Mouse (Mus musculus) embryonic facial prominence, embryonic 12.5 days (tissue): Measurements from ENCODE around the gene Robo1. TPM values are rescaled to one million over a fixed set of nuclear protein-coding genes. Genes with fewer than 3 reads are reported as not detected.

Source experiments
- ATAC-seq: fragments of 200-750 bp; cut with Nextera tagmentation; 2 replicates; pipeline ENCODE4 v1.8.0; 2017; ENCODE audit not compliant: insufficient number of reproducible peaks, insufficient read depth, low FRiP score, low TSS enrichment
- H3K27ac ChIP-seq: fragments of 300-500 bp; sonication (generic); 2 replicates; pipeline ENCODE4 v1.5.1; 2016; ENCODE audit warnings: mild to moderate bottlenecking
- H3K27me3 ChIP-seq: fragments of 300-500 bp; sonication (generic); 2 replicates; pipeline ENCODE4 v1.6.1; 2016; ENCODE audit warnings: mild to moderate bottlenecking, moderate library complexity
- H3K36me3 ChIP-seq: fragments of 300-500 bp; sonication (generic); 2 replicates; pipeline ENCODE4 v1.6.1; 2016; ENCODE audit warnings: mild to moderate bottlenecking
- H3K4me1 ChIP-seq: fragments of 300-500 bp; sonication (generic); 2 replicates; pipeline ENCODE4 v1.6.1; 2016
- H3K4me2 ChIP-seq: fragments of 300-500 bp; sonication (generic); replicated peaks from 2 replicates; pipeline ENCODE4 v1.6.1; 2016; ENCODE audit warnings: mild to moderate bottlenecking, moderate library complexity
- H3K4me3 ChIP-seq: fragments of 300-500 bp; sonication (generic); 2 replicates; pipeline ENCODE4 v1.5.1; 2016; ENCODE audit warnings: mild to moderate bottlenecking
- H3K9ac ChIP-seq: fragments of 300-500 bp; sonication (generic); 2 replicates; pipeline ENCODE4 v1.6.1; 2016; ENCODE audit warnings: mild to moderate bottlenecking, moderate library complexity
- H3K9me3 ChIP-seq: fragments of 300-500 bp; sonication (generic); 2 replicates; pipeline ENCODE4 v1.6.1; 2016; ENCODE audit warnings: mild to moderate bottlenecking, moderate library complexity
- WGBS: fragments of 180-500 bp; shearing (Covaris S2); methylation state at CpG from one replicate; pipeline ENCODE4 v1.1.7; 2016; 5-methylcytosine and 5-hydroxymethylcytosine counted together
- polyA plus RNA-seq: library from polyadenylated mRNA; unstranded; fragments of >200 nt; fragmentation: Nextera tagmentation; extraction: Ambion mirVana; gene quantifications from 2 replicates; pipeline ENCODE4 v1.2.1, GENCODE M21; 2016

Robo1 gene
- polyA plus RNA-seq, 1 experiment from 2014 or later = 77.9 TPM

DNA sequence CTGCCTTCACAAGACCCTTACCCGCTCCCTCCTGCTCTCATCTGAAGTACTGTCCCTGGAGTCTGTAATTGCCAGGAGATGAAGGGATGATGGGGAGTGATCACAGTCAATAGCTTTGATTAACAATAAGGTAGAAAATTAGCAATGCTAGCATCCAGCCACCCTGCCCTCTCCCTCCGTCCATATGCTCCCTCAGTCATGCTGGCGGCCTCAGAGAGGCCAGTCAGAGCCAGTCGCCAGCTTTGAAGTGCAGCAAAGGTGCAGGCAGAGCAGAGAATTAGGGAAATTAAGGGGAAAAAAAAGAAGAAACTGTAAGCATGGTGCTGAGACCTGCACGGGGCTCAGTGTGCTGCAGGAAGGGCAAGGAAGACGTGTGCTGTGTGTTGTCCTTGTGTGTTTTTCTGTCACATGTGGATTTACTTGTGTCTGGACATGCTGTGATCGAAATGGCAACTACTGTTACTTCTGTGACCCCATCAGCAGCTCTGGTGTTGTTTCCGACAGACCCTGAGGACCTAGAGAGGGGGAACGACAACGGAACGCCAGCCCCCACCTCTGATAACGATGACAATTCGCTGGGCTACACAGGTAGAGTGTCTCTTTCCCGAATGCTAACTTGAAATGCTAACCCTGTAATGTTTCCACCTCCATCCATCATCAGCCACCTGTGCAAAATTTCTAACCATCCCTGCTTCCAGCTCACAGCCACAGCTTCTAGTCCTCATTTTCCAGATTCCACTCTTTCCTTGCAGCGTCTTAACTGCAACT is 255.3 kb downstream of the Robo1 start:
- H3K9me3 ChIP-seq = no peaks in the 10 kb centered on the region
- no peaks in the 10 kb centered on the region for H3K36me3 ChIP-seq
- H3K4me1 ChIP-seq = no peaks in the 10 kb centered on the region
- 22% methylated on average over 15 of the region's 15 CpGs for WGBS
- no peak overlapping the region for H3K27ac ChIP-seq
- no peaks in the 10 kb centered on the region for H3K27me3 ChIP-seq
- no peak overlapping the region for H3K9ac ChIP-seq
- H3K4me2 ChIP-seq = 0 out of 2 replicates have a peak overlapping the region, but pooled peaks have one; percentile 14
- no peak for ATAC-seq
- no peak overlapping the region for H3K4me3 ChIP-seq

DNA sequence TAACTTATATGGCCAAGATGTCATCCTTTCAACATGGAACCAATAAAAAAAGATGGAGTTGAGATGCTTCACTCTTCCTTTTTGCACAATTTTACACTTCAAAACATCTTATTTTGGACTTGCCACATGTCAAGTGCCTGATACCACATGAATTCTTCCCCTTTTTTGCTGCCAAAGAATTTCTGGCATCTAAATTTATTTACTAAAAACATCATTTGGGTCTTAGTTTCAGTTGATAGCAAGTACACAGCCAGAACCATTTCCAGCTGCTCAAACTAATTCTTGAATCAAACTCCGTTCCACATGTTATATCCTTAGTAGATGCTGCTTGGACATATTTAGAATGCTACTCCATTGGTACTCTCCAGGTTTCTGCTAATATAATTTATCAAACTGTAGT is 267.1 kb downstream of the Robo1 start:
- no peaks in the 10 kb centered on the region for H3K27me3 ChIP-seq
- H3K9ac ChIP-seq = no peak overlapping the region
- no peaks in the 10 kb centered on the region for H3K9me3 ChIP-seq
- H3K4me1 ChIP-seq = no peaks in the 10 kb centered on the region
- no peaks in the 10 kb centered on the region for H3K36me3 ChIP-seq
- ATAC-seq = no peak
- no peak overlapping the region for H3K4me2 ChIP-seq
- H3K27ac ChIP-seq = no peak overlapping the region
- no peak overlapping the region for H3K4me3 ChIP-seq
- WGBS = 83% methylated on average over 1 of the region's 1 CpGs

DNA sequence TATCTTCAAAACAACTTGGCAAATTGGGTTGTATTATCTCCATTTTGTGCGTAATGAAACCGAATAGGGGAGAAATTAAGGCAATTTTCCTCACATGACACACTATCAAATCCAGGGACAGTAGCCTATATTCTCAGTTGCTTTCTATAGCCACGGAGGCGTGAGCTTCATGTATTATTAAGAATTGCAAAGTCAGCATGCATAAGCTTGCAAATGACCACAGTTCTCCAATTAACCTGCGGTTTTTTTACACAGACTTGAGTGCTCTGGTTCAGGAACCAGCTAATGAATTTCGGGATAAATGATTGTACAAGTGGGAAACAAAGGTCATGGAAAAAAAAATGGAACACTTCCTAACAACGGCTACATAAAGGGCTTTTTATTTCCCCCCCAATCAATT is 268.9 kb downstream of the Robo1 start:
- H3K27me3 ChIP-seq = no peaks in the 10 kb centered on the region
- H3K4me2 ChIP-seq = no peak overlapping the region
- H3K4me3 ChIP-seq = no peak overlapping the region
- WGBS = 78% methylated on average over 7 of the region's 7 CpGs
- no peaks in the 10 kb centered on the region for H3K9me3 ChIP-seq
- no peaks in the 10 kb centered on the region for H3K36me3 ChIP-seq
- no peak overlapping the region for H3K9ac ChIP-seq
- H3K27ac ChIP-seq = no peak overlapping the region
- ATAC-seq = no peak
- no peaks in the 10 kb centered on the region for H3K4me1 ChIP-seq

DNA sequence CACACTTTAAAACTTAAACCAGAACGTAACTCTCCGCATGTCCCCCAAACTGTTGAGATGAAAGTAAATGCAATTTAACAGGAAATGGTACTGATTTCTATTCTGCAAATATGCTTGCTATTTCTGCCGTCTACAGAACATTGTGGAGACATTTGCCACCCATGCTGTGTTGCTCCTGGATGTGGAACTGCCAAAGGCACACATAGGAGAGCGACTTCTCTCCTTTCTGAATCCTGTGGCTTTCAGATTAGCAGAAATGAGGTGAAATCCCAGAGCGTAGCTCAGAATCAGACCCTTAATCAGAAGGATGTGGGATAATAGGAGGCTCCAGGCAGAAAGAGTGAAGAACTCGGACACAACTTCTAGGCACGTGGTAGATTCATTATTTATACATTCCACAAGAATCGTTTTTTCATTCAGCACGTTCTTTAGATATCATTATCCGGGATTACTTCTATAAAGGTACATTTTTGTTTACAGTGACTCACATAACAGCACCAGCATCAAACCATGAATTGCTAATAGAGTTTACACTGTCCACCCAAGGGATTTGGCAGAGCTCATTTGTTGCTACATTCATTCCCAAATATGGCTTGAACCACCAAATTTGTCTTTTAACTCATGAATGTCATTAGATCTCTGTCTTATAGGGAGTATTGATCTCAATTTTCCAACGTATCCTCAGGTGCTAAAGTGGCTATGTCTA is 276.5 kb downstream of the Robo1 start:
- WGBS = 71% methylated on average over 11 of the region's 11 CpGs
- Histone ChIP-seq H3K36me3 (no peaks in the 10 kb centered on the region), H3K9ac (no peak overlapping the region), H3K27me3 (no peaks in the 10 kb centered on the region), H3K4me3 (no peak overlapping the region), H3K4me2 (no peak overlapping the region), H3K27ac (no peak overlapping the region), H3K4me1 (peaks cover 2% of the 10 kb centered on the region; the same call in 1 of the 2 replicates), H3K9me3 (no peaks in the 10 kb centered on the region)
- no peak for ATAC-seq

DNA sequence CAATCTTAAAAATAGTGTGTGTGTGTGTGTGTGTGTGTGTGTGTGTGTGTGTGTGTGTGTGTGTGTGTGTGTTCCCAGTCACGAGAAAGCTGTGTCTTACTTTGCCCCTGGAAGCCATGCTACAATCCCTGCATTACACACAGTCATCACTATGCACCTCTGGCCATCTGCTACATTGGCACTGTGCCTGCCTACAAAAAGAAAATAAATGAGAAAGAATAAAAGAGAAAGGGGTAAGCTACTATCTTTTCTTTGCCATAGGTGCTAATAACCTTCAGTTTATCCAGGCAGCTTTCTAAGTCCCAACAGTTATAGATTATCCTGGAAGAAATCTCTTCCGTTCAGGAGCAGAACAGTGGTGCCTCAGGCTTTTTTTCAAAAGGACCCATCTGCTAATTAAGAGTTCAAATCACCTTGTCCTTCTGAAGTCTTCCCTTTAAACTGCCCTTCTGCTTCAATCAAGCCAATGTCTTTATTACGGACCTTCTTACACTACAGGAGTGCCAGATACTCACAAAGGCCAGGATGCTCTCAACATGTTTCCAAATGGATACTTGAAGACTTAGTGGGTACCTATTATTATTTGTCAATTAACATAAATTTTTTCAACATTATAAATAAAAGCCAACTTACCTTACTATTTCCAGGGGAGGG is 277.2 kb downstream of the Robo1 start:
- Histone ChIP-seq H3K27ac (no peak overlapping the region), H3K4me2 (no peak overlapping the region), H3K9me3 (no peaks in the 10 kb centered on the region), H3K36me3 (no peaks in the 10 kb centered on the region), H3K27me3 (no peaks in the 10 kb centered on the region), H3K9ac (no peak overlapping the region), H3K4me3 (no peak overlapping the region), H3K4me1 (peaks cover 2% of the 10 kb centered on the region; the same call in 1 of the 2 replicates)
- no peak for ATAC-seq
- 64% methylated on average over 3 of the region's 3 CpGs for WGBS

DNA sequence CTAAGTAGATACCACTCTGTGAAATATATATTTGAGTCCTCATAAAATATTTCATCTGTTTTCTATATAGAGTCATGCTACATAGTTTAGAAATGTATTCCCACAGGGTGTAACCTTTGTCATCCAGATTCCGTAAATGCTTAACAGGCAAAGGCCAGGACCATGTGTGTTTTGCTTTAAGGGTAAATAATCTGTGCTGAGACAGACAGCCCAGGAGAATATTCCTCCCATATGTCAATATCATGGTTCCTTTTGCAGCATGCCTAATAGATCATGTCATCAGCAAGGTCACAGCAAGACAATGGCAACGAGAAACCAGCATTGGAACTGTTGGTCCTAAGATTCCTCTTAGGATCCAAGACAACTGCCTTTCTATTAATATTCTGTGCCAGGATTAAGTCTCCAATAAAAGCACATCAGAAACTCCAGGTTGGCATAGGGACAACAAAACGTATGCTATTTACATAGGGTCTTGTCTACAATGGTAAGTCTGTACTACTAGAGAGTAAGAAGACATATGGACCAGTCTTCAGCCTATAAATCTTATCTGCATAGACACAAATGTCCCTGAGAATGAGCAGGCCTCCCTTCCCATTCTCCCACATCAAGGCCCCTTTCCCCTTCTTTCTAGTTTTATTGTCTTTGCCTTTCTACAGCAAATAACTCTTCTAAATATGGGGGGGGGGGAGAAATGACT is 279.4 kb downstream of the Robo1 start:
- Histone ChIP-seq H3K27ac (no peak overlapping the region), H3K9ac (no peak overlapping the region), H3K4me1 (peaks cover 2% of the 10 kb centered on the region; the same call in 1 of the 2 replicates), H3K4me2 (no peak overlapping the region), H3K9me3 (no peaks in the 10 kb centered on the region), H3K36me3 (no peaks in the 10 kb centered on the region), H3K4me3 (no peak overlapping the region), H3K27me3 (no peaks in the 10 kb centered on the region)
- 37% methylated on average over 3 of the region's 3 CpGs for WGBS
- no peak for ATAC-seq

DNA sequence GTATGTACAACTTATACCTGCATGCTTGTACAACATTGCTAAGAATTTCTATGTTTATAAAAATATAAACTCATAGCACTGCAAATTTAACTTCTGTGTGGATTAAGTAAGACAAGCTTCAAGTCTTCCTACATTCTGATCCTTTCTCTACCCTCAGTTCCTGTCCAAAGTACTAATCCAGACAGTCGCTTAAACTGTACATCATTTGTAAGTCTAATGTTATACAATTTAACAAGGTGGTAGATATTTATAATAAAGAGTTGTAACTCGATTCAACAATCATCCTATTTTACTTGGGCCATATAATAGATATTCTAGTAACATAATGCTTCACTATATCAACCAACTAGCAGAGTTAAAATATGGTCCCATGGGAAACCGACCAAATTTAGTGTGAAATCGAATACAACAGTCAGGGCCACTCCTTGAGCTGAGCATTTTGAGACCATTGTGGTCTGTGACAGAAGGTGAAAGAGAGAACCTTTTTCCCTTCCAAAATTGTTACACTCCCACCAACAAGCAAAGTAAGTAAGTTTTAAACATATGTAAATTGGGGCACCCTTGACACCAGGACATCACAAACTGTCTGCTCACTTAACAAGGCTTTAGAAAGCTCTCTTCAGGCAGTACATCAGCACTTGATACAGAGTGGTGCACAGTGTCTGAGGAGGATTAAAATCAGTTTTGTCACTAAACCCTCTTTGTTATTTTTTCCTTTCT is 295.5 kb downstream of the Robo1 start:
- no peak overlapping the region for H3K27ac ChIP-seq
- no peaks in the 10 kb centered on the region for H3K4me1 ChIP-seq
- no peak overlapping the region for H3K4me3 ChIP-seq
- no peaks in the 10 kb centered on the region for H3K36me3 ChIP-seq
- H3K9ac ChIP-seq = no peak overlapping the region
- ATAC-seq = no peak
- H3K27me3 ChIP-seq = no peaks in the 10 kb centered on the region
- no peak overlapping the region for H3K4me2 ChIP-seq
- H3K9me3 ChIP-seq = no peaks in the 10 kb centered on the region
- 64% methylated on average over 4 of the region's 4 CpGs for WGBS

DNA sequence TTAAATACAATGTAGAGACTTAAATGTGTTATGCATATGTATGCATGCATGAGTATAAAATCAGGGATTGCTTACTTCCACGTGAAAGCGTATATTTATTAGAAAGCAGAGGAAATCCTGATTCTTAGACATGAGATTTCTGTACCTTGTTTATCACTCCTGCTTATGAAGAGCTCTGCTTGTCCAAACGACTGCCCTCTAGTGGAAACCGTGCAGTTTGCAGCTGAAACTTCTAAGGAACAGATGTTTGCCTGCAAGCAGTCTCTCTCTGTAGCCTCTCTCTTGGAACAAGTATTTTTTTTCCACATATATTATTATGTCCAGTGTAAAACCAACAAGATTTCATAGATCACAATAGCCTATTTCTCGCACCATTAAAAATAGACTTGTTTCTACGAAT is 297.0 kb downstream of the Robo1 start:
- Histone ChIP-seq H3K4me1 (no peaks in the 10 kb centered on the region), H3K4me3 (no peak overlapping the region), H3K27ac (no peak overlapping the region), H3K27me3 (no peaks in the 10 kb centered on the region), H3K4me2 (no peak overlapping the region), H3K36me3 (no peaks in the 10 kb centered on the region), H3K9ac (no peak overlapping the region), H3K9me3 (no peaks in the 10 kb centered on the region)
- no peak for ATAC-seq
- WGBS = 24% methylated on average over 6 of the region's 6 CpGs

DNA sequence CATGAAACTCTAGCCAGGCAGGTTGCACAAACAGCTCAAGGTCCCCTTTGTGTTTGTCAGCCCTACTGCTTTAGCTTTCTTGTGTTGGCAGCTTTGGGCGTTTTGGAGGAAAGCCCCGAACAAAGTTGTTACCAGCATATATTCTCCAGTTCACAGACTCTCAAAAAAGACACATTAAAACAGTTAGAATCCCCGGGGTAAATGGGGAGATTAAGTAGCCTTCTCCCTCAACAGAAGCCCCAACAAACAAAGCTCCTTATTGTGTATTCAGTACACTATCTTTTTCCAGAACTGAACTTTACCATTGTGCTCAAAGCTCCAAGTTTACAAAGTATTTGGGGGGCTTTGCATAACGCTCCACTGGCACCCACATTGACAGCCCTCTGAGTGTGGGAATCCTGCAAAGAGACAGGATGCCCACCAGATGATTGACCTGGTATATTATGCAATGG is 302.6 kb downstream of the Robo1 start:
- no peaks in the 10 kb centered on the region for H3K4me1 ChIP-seq
- H3K36me3 ChIP-seq = no peaks in the 10 kb centered on the region
- H3K27ac ChIP-seq = no peak overlapping the region
- ATAC-seq = no peak
- no peak overlapping the region for H3K9ac ChIP-seq
- 16% methylated on average over 4 of the region's 4 CpGs for WGBS
- no peak overlapping the region for H3K4me2 ChIP-seq
- H3K9me3 ChIP-seq = no peaks in the 10 kb centered on the region
- H3K4me3 ChIP-seq = no peak overlapping the region
- peaks cover 2% of the 10 kb centered on the region; the same call in 1 of the 2 replicates for H3K27me3 ChIP-seq

DNA sequence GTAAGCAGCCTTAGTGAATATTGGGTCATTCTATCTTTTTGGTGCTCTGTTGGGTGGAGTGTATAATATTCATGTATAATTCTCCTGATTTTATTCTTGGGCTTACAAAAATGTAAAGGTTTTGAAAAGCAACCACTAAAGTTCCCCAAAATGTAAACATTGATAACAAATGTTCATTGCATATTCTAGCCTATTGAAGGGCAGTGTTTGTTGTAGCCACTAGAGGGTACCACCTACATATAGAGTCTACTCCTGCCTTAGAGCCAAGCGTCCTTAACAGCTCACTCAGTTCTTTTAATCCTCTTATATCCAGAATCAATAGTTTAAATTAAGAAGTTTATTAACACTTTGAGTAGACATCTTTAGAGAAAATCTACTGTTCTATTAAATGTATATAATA is 306.8 kb downstream of the Robo1 start:
- 0% methylated on average over 1 of the region's 1 CpGs for WGBS
- no peak overlapping the region for H3K9ac ChIP-seq

DNA sequence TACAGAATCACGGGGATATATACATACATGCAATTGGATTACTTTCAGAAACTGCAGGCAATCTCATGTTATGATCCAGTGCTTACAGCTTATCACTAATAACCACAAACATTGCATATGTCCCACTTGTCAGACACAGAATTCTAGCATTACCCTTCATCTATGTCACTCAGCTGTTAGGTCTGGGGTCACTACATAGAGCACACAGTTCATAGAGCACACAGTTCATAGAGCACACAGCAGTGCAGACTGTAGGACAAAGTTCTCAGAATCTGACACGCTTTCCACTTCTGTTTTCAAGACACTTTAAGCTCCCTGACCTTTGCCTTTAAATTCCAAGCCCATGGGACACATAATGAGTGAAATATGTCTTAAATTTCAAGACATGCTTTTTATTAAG is 307.3 kb downstream of the Robo1 start:
- Histone ChIP-seq H3K9ac (no peak overlapping the region), H3K4me2 (no peak overlapping the region), H3K9me3 (no peaks in the 10 kb centered on the region), H3K36me3 (no peaks in the 10 kb centered on the region), H3K4me3 (no peak overlapping the region), H3K27me3 (peaks cover 2% of the 10 kb centered on the region; the same call in 1 of the 2 replicates), H3K4me1 (no peaks in the 10 kb centered on the region), H3K27ac (no peak overlapping the region)
- ATAC-seq = no peak
- 44% methylated on average over 2 of the region's 2 CpGs for WGBS

More for the DNA sequence above, 306.8 kb downstream of the Robo1 start:
- no peak overlapping the region for H3K4me3 ChIP-seq
- H3K4me2 ChIP-seq = no peak overlapping the region
- ATAC-seq = no peak
- no peak overlapping the region for H3K27ac ChIP-seq
- no peaks in the 10 kb centered on the region for H3K4me1 ChIP-seq
- H3K27me3 ChIP-seq = peaks cover 2% of the 10 kb centered on the region; the same call in 1 of the 2 replicates
- no peaks in the 10 kb centered on the region for H3K36me3 ChIP-seq
- no peaks in the 10 kb centered on the region for H3K9me3 ChIP-seq
